Mouse (Mus musculus): ENCODE results near the gene Slc39a11. TPM values are rescaled to one million over a fixed set of nuclear protein-coding genes. Genes with fewer than 3 reads are reported as not detected.
A peak's percentile ranks its signal among the peaks of the same experiment; 100 is the strongest.

Gene Slc39a11
- polyA plus RNA-seq, 1 experiment from 2014 or later = 31.2 TPM

DNA sequence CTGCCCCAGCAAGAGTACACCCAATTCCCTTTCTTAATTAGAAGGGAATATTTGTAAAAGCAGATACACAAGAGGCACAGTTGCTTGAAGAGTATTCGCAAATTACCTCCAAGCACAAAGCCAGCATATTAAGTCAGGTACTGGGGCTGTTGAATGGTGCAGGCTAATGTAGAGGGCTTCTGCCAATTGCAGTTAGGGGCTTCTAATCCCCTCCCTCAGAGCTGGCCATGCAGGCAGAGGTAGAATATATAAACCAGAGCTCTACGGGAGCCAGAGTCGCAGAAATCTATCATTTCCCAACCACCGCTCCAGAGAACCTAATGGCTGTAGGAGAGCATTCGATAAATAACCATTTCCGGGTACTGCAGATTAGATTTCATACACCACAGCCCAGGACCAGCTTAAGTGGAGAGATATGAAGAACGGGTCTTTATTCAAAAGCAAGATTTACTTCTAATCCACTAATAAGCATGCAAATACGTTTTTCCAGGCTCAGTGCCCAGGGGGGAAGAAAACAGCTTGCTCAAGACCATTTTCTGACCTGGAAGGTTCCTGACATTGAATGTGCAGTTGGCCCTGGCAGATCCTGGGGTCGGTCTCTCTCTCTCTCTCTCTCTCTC, 302.9 kb downstream of the Slc39a11 start:
- Histone ChIP-seq H3K9ac (replicated peaks) (no peak overlapping the region), H3K4me2 (replicated peaks) (no peak overlapping the region), H3K36me3 (peaks cover 9% of the 10 kb centered on the region; the same call in 1 of the 2 replicates), H3K4me1 (replicated peaks) (peaks cover 35% of the 10 kb centered on the region), H3K27me3 (peaks cover 4% of the 10 kb centered on the region; the same call in 1 of the 2 replicates), H3K4me3 (replicated peaks) (no peak overlapping the region), H3K27ac (peak overlapping the region; percentile 66), H3K9me3 (peaks cover 10% of the 10 kb centered on the region; the same call in 1 of the 2 replicates)
- WGBS = 31% methylated on average over 9 of the region's 9 CpGs
- ATAC-seq = peak; percentile 54

DNA sequence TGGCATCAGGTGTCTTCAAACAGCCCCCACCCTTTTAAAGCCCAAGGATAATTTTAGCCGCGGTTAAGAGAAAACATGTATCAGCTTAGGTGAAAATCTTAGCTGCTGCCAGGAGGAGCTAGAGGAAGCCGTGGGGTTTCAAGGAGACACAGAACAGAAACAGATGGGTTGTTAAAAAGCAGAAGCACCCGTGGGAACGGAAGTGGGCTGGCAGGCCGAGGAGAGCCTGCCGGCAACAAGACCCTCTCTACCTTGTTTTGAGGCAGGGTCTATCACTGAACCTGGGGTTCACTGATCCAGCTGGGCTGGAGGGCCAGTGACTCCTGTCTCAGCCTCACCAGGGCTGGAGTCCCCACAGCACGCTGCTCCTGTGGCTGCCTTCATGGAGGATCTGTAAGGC, 310.1 kb downstream of the Slc39a11 start:
- H3K4me3 ChIP-seq (replicated peaks) = no peak overlapping the region
- no peak overlapping the region for H3K9ac ChIP-seq (replicated peaks)
- no peak overlapping the region for H3K4me2 ChIP-seq (replicated peaks)
- ATAC-seq = no peak
- H3K4me1 ChIP-seq (replicated peaks) = peaks cover 6% of the 10 kb centered on the region; the same call in 1 of the 2 replicates
- H3K9me3 ChIP-seq = no peaks in the 10 kb centered on the region
- H3K27ac ChIP-seq = no peak overlapping the region
- no peaks in the 10 kb centered on the region for H3K36me3 ChIP-seq
- H3K27me3 ChIP-seq = 0 out of 2 replicates have a peak, but pooled peaks cover under 1% of the 10 kb centered on the region
- WGBS = 78% methylated on average over 8 of the region's 8 CpGs

DNA sequence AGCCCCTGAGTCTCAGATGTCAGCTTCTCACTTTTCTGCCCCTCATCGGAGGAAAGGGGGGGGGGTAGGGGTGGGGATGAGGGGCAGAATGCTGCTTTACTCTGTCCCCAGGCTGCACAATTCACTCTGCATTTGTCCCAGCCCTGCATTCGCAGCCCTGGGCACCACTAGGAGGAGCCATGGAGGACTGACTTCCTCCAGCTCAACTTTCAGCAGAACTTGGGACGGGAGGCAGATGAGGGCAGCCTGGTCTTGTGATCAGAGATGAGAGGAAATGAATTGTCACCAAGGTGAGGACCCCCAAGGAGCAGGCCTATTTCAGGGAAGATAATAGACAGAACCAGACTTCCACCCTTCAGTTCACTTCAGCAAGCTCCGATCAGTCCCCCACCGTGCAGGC, 311.3 kb downstream of the Slc39a11 start:
- ATAC-seq = no peak
- Histone ChIP-seq H3K27ac (no peak overlapping the region), H3K4me1 (replicated peaks) (peaks cover 9% of the 10 kb centered on the region), H3K4me2 (replicated peaks) (no peak overlapping the region), H3K9ac (replicated peaks) (no peak overlapping the region), H3K4me3 (replicated peaks) (no peak overlapping the region), H3K36me3 (no peaks in the 10 kb centered on the region), H3K9me3 (no peaks in the 10 kb centered on the region), H3K27me3 (no peaks in the 10 kb centered on the region)
- 45% methylated on average over 5 of the region's 5 CpGs for WGBS

DNA sequence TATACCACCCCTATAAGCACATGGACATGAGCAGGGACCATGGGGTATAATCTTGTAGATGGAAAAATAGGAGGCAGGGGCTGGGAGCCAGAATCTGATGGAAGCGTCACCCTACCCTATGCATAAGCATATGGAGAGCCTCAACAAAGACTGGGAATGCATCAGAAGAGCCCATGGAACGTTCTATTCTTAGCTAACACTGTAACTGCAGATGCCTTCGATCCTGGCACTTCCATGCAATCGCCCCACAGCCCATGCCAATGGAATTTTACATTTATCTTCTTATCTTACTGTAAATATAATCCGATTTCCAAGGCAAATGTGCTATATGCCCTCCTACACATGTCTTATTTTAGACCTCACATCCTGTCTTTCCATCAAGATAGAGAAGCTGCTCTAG, 314.2 kb downstream of the Slc39a11 start:
- ATAC-seq = no peak
- no peaks in the 10 kb centered on the region for H3K9me3 ChIP-seq
- no peaks in the 10 kb centered on the region for H3K36me3 ChIP-seq
- H3K9ac ChIP-seq (replicated peaks) = no peak overlapping the region
- 90% methylated on average over 5 of the region's 5 CpGs for WGBS
- H3K27ac ChIP-seq = no peak overlapping the region
- H3K4me1 ChIP-seq (replicated peaks) = peaks cover 10% of the 10 kb centered on the region; the same call in 1 of the 2 replicates
- no peak overlapping the region for H3K4me2 ChIP-seq (replicated peaks)
- H3K27me3 ChIP-seq = 0 out of 2 replicates have a peak, but pooled peaks cover 3% of the 10 kb centered on the region
- H3K4me3 ChIP-seq (replicated peaks) = no peak overlapping the region

DNA sequence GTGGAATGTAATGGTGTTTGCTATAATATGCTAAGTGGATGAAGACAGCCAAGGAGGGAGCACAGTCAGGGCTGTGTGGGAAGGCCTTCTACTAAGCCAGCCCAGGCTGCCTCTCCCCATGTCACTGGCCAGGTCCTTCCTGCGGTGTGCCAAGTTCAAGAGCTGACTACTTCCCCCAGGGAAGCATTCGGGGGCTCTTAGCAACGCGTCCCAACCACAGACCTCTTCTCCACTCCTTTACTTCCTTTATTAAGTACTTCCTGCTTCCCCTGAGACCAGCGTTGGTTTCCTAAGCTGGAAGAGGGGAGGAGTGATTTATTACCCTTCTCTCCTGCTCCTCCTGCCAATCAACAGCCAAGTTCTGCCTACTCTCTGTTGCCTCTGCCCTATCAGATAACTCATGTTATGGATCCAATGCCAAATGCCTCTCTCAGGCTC, 315.4 kb downstream of the Slc39a11 start:
- no peak overlapping the region for H3K9ac ChIP-seq (replicated peaks)
- 74% methylated on average over 5 of the region's 5 CpGs for WGBS
- H3K4me3 ChIP-seq (replicated peaks) = no peak overlapping the region
- H3K4me2 ChIP-seq (replicated peaks) = no peak overlapping the region
- H3K4me1 ChIP-seq (replicated peaks) = peaks cover 22% of the 10 kb centered on the region
- H3K36me3 ChIP-seq = no peaks in the 10 kb centered on the region
- H3K27me3 ChIP-seq = 0 out of 2 replicates have a peak, but pooled peaks cover 3% of the 10 kb centered on the region
- no peak overlapping the region for H3K27ac ChIP-seq
- no peaks in the 10 kb centered on the region for H3K9me3 ChIP-seq
- ATAC-seq = no peak

DNA sequence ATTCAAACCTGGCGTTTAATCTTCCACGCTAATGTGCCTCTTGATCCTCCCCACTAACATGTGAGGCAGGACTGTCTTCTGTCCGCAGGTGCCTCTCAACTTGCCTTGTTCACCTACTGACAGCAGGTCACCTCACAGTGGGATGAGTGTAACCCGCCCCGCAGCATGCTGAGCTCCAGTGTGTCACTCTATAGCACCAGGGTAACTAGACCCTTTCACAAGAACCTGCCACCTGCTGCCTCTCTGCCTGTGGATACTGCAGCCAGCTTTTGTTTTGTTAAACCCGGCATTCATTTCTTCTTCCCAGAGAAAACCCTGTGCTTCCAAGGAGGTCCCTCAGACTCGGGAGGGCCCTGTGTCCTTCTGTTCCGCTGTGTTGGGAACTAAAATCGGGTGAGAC, 316.3 kb downstream of the Slc39a11 start:
- Histone ChIP-seq H3K4me1 (replicated peaks) (peaks cover 25% of the 10 kb centered on the region), H3K27ac (no peak overlapping the region), H3K27me3 (0 out of 2 replicates have a peak, but pooled peaks cover 3% of the 10 kb centered on the region), H3K36me3 (no peaks in the 10 kb centered on the region), H3K9me3 (no peaks in the 10 kb centered on the region), H3K4me2 (replicated peaks) (no peak overlapping the region), H3K4me3 (replicated peaks) (no peak overlapping the region), H3K9ac (replicated peaks) (no peak overlapping the region)
- 22% methylated on average over 9 of the region's 9 CpGs for WGBS
- no peak for ATAC-seq

DNA sequence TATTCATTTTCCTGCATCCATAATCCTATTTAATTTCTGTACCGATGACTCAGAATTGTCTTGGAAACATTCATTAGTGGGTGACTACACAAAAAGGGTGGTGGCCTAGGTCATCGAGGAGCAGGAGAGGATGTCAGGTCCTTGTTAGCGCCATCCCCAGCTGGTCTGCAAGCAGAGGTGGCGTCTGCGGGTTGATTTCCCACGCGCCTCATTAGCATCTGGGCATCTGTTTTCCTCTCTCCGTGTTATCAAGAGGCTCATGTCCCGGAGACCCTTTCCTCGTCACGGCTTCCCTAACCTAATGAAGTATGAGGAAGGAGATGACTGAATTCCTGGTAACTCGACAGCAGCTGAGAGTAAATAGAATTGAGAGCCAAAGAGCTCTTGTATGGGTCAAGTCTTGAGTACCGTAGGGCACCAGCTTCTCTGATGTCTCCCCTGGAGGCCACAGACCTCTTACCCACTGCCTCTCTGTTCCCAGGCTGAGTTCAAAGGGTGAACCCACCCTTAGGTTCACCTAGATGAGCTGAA, 319.8 kb downstream of the Slc39a11 start:
- no peak overlapping the region for H3K4me2 ChIP-seq (replicated peaks)
- H3K27me3 ChIP-seq = 0 out of 2 replicates have a peak, but pooled peaks cover 3% of the 10 kb centered on the region
- ATAC-seq = no peak

DNA sequence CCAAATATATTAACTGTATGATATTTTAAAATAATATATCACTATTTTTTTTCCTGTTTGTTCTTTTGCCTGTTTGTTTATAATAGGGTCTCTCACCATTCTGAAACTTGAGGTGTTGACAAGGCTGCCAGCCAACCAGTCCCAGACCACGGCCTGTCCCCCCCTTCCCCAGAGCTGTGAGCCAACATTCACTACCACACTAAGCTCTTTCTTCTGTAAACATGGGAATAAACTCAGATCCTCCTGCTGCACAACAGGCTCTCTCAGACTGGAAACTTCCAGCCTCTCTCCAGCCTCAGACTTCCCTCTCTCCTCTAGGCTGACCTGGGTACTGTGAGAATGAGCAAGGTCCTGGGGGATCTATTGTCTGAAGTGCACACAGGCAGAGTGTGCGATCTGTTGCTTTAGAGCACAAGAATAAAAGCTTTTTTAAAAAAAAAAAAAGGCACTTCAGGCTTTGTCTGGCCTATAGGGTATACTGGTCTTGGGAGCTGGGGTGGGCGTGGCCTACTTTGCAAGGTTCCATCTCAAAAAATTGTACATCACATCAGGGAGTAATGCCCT, 322.3 kb downstream of the Slc39a11 start:
- H3K4me3 ChIP-seq (replicated peaks) = no peak overlapping the region
- no peaks in the 10 kb centered on the region for H3K9me3 ChIP-seq
- 0 out of 2 replicates have a peak, but pooled peaks cover 3% of the 10 kb centered on the region for H3K27me3 ChIP-seq
- H3K9ac ChIP-seq (replicated peaks) = no peak overlapping the region
- H3K36me3 ChIP-seq = no peaks in the 10 kb centered on the region
- 35% methylated on average over 3 of the region's 3 CpGs for WGBS
- ATAC-seq = no peak
- H3K4me2 ChIP-seq (replicated peaks) = no peak overlapping the region
- H3K27ac ChIP-seq = peak overlapping the region; percentile 61
- peaks cover 36% of the 10 kb centered on the region for H3K4me1 ChIP-seq (replicated peaks)

More for the DNA sequence above, 319.8 kb downstream of the Slc39a11 start:
- Histone ChIP-seq H3K9me3 (no peaks in the 10 kb centered on the region), H3K9ac (replicated peaks) (no peak overlapping the region), H3K27ac (no peak overlapping the region), H3K36me3 (no peaks in the 10 kb centered on the region), H3K4me1 (replicated peaks) (peaks cover 44% of the 10 kb centered on the region), H3K4me3 (replicated peaks) (no peak overlapping the region)
- WGBS = 59% methylated on average over 13 of the region's 13 CpGs

DNA sequence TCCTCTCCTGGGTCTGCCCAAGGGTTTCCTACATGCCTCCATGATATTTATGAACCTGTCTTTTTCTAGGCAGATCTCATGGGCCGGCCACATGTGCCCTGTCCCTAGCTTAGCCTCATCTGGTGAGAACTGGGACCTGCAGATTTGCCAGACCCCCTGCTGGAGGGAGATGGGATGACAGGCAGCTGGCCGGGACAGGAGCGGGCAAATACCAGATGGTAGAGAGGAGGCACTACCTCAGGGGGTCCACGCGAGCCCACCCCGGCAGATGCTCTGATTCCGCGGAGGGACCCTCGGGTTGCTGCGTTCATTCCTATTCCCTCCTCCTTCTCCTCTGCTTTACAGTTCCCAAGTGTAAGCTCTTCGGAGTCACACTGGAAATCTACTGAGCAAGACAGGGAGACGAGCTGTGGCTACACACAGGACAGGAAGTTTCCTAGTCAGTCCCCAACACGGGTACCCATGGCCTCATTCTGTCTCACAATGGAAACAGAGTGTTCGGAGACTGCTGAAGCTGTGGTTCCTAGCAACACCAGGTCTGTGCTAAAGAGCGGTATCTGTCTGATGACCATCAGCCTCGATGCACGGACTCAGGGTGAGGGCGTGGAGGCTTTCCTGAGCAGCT, 323.4 kb downstream of the Slc39a11 start:
- Histone ChIP-seq H3K4me1 (replicated peaks) (peaks cover 36% of the 10 kb centered on the region), H3K9me3 (no peaks in the 10 kb centered on the region), H3K4me3 (replicated peaks) (no peak overlapping the region), H3K9ac (replicated peaks) (no peak overlapping the region), H3K36me3 (no peaks in the 10 kb centered on the region), H3K27ac (peak overlapping the region; percentile 60; the same call in 1 of the 2 replicates), H3K27me3 (no peaks in the 10 kb centered on the region), H3K4me2 (replicated peaks) (peak overlapping the region; percentile 44)
- ATAC-seq = peak; percentile 81
- WGBS = 19% methylated on average over 18 of the region's 18 CpGs

DNA sequence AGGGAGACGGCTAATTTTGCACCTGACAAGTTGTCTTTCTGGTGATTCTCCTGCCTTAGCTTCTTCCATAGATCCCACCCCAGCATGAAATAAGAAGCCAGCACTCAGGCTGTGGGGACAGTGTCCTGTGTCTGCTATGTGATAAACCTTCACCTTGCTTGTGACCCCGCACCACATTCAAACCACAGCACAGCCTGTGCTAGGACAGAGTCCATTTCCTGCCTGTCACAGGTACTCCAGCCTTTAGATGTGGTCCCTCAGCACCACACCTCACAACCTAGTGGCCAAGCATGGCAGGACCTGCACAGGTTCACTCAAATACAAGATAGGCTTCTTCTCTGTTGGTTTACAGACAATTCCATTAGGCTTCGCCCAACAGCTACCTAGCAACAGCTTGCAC, 328.3 kb downstream of the Slc39a11 start:
- 90% methylated on average over 3 of the region's 3 CpGs for WGBS
- peaks cover 12% of the 10 kb centered on the region for H3K4me1 ChIP-seq (replicated peaks)
- no peak overlapping the region for H3K9ac ChIP-seq (replicated peaks)
- H3K27me3 ChIP-seq = no peaks in the 10 kb centered on the region
- H3K27ac ChIP-seq = no peak overlapping the region
- H3K36me3 ChIP-seq = no peaks in the 10 kb centered on the region
- no peak for ATAC-seq
- H3K9me3 ChIP-seq = no peaks in the 10 kb centered on the region; the same call in 1 of the 2 replicates
- no peak overlapping the region for H3K4me2 ChIP-seq (replicated peaks)
- H3K4me3 ChIP-seq (replicated peaks) = no peak overlapping the region

DNA sequence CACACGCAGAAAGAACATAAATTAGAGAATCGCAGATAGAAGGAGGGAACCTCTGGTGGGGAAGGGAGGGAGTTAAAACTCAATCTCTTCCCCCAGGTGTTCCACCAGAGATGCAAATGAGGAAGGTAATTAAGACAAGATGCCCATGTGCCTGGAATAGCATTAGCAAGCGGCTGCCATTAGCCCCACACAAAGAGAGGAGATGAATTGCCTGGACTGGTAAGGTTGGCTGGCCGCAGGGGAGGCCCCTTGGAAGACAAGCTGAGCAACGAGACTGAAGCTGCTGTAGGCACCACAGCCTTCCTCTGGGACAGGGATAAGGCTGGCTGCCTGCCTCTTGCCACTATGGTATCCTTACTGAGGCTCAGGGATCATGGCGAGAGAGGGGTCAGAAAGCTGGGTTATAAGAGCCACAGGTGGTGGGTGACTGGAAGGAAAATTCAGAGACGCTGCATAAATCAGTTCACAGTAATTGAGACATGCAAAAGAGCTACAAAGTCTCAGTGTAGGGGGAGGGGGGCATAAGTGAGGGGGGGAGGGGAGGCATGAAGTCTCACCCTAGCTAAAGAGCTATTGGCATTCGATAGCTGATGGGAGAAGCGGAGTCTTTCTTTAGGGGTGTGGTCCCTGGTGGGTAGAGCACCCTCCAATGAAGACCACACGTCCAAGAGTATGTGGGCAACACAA, 340.5 kb downstream of the Slc39a11 start:
- H3K9me3 ChIP-seq = peaks cover 5% of the 10 kb centered on the region; the same call in 1 of the 2 replicates
- ATAC-seq = peak; percentile 69
- H3K27me3 ChIP-seq = no peaks in the 10 kb centered on the region
- WGBS = 45% methylated on average over 10 of the region's 10 CpGs
- peak overlapping the region; percentile 68 for H3K27ac ChIP-seq
- H3K4me2 ChIP-seq (replicated peaks) = no peak overlapping the region
- H3K4me1 ChIP-seq (replicated peaks) = peaks cover 17% of the 10 kb centered on the region
- no peak overlapping the region for H3K9ac ChIP-seq (replicated peaks)
- H3K4me3 ChIP-seq (replicated peaks) = no peak overlapping the region
- 0 out of 2 replicates have a peak, but pooled peaks cover 9% of the 10 kb centered on the region for H3K36me3 ChIP-seq

Measured in midbrain, embryonic 13.5 days (tissue).